Mouse (Mus musculus): ENCODE results near the gene Ubac2. TPM values are rescaled to one million over a fixed set of nuclear protein-coding genes. Genes with fewer than 3 reads are reported as not detected.

Gene Ubac2
- polyA plus RNA-seq, 1 experiment from 2014 or later, result 47.2 TPM

- no peak for ATAC-seq (replicated peaks)
- no peak overlapping the region for H3K27ac ChIP-seq
- no peaks in the 10 kb centered on the region; the same call in 1 of the 2 replicates for H3K36me3 ChIP-seq (replicated peaks)
- no peaks in the 10 kb centered on the region for H3K9me3 ChIP-seq
- 90% methylated on average over 4 of the region's 4 CpGs for WGBS
- no peak overlapping the region for H3K4me2 ChIP-seq
- no peaks in the 10 kb centered on the region for H3K4me1 ChIP-seq
- H3K27me3 ChIP-seq (replicated peaks), result no peaks in the 10 kb centered on the region
- H3K4me3 ChIP-seq, result no peak overlapping the region
- H3K9ac ChIP-seq, result no peak overlapping the region
Observed at GRCm38 (mm10) chr14:122008261-122008660, 129.8 kb downstream of the Ubac2 start.

DNA sequence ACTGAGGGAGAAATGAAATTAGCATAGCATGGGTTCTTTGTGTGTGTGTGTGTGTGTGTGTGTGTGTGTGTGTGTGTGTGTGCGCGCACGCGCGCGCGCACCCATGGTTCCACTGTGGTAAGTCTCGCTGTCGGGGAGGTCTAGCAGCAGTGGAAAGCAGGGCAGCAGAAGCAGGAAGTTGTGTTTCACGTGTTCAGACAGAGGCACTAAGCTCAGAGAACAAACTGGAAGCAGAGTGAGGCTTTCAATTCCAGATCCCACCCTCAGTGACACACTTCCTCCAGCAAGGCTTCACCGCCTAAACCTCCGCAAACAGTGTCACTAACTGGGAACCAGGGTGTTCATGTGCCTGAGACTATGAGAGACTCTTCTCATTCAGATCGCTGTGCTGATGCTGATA, 131.1 kb downstream of the Ubac2 start:
- no peaks in the 10 kb centered on the region for H3K9me3 ChIP-seq
- H3K4me2 ChIP-seq, result no peak overlapping the region
- 95% methylated on average over 13 of the region's 13 CpGs for WGBS
- H3K36me3 ChIP-seq (replicated peaks), result no peaks in the 10 kb centered on the region; the same call in 1 of the 2 replicates
- no peak overlapping the region for H3K27ac ChIP-seq
- no peak for ATAC-seq (replicated peaks)
- no peak overlapping the region for H3K4me3 ChIP-seq
- no peak overlapping the region for H3K9ac ChIP-seq
- no peaks in the 10 kb centered on the region for H3K4me1 ChIP-seq
- H3K27me3 ChIP-seq (replicated peaks), result no peaks in the 10 kb centered on the region

DNA sequence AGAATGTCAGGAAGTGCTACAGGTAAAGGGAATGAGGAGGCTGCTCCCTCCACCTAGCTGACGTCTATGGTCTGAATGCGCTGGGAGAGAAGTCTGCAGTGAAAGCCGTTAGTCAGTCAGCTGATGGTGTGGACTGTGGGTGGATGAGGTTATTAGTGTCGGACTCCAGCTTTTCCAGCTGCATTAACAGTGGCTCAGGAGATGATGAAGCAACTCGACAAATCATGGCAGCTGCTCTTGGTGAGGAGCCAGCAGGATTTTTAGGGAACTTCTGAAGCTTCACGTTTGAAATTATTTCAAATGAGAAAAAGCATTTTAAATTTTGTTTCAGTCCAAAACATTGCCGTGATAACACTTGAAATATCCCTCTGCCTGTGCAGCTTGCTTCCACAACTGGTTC, 131.9 kb downstream of the Ubac2 start:
- Histone ChIP-seq H3K9ac (no peak overlapping the region), H3K36me3 (replicated peaks) (no peaks in the 10 kb centered on the region; the same call in 1 of the 2 replicates), H3K27ac (peak overlapping the region; percentile 39; the same call in 1 of the 2 replicates), H3K4me1 (no peaks in the 10 kb centered on the region), H3K27me3 (replicated peaks) (no peaks in the 10 kb centered on the region), H3K9me3 (no peaks in the 10 kb centered on the region), H3K4me3 (no peak overlapping the region), H3K4me2 (no peak overlapping the region)
- no peak for ATAC-seq (replicated peaks)
- WGBS, result 77% methylated on average over 7 of the region's 7 CpGs

DNA sequence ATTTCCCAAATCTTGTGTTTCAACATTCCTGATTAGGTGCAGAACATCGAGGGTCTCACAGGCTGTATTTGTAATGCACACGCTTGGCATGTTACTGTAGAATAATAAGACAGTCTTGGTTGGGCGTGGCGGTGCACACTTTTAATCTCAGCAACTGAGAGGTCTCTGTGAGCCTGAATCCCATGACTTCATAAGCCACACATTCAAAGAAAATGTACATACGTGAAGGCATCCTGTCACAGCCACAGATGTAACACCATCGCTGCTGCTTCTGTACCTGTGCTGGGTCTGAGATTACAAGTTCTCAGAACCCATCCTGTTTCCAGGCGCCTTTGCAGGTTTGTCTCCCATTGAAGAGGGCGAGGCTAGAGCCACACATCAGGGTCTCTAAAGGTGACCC, 133.3 kb downstream of the Ubac2 start:
- Histone ChIP-seq H3K4me1 (no peaks in the 10 kb centered on the region), H3K36me3 (replicated peaks) (no peaks in the 10 kb centered on the region; the same call in 1 of the 2 replicates), H3K9me3 (no peaks in the 10 kb centered on the region), H3K27ac (no peak overlapping the region), H3K4me2 (no peak overlapping the region), H3K4me3 (no peak overlapping the region), H3K9ac (no peak overlapping the region), H3K27me3 (replicated peaks) (no peaks in the 10 kb centered on the region)
- no peak for ATAC-seq (replicated peaks)
- WGBS, result 95% methylated on average over 8 of the region's 8 CpGs

- 78% methylated on average over 5 of the region's 5 CpGs for WGBS
- Histone ChIP-seq H3K4me2 (no peak overlapping the region), H3K36me3 (replicated peaks) (no peaks in the 10 kb centered on the region; the same call in 1 of the 2 replicates), H3K27me3 (replicated peaks) (no peaks in the 10 kb centered on the region), H3K27ac (no peak overlapping the region), H3K9me3 (no peaks in the 10 kb centered on the region), H3K9ac (no peak overlapping the region), H3K4me1 (no peaks in the 10 kb centered on the region), H3K4me3 (no peak overlapping the region)
- no peak for ATAC-seq (replicated peaks)
Observed at GRCm38 (mm10) chr14:122012193-122012592, 133.8 kb downstream of the Ubac2 start.

GRCm38 (mm10) chr14:122012814-122013213, 134.4 kb downstream of the Ubac2 start:
- no peaks in the 10 kb centered on the region for H3K27me3 ChIP-seq (replicated peaks)
- H3K4me2 ChIP-seq, result no peak overlapping the region
- H3K36me3 ChIP-seq (replicated peaks), result no peaks in the 10 kb centered on the region; the same call in 1 of the 2 replicates
- H3K4me3 ChIP-seq, result no peak overlapping the region
- WGBS, result 82% methylated on average over 13 of the region's 13 CpGs
- no peak for ATAC-seq (replicated peaks)
- no peak overlapping the region for H3K9ac ChIP-seq
- H3K9me3 ChIP-seq, result no peaks in the 10 kb centered on the region
- H3K4me1 ChIP-seq, result no peaks in the 10 kb centered on the region
- no peak overlapping the region for H3K27ac ChIP-seq

GRCm38 (mm10) chr14:122013417-122013951, 135.1 kb downstream of the Ubac2 start:
- H3K4me2 ChIP-seq, result no peak overlapping the region

GRCm38 (mm10) chr14:122017958-122018357, 139.5 kb downstream of the Ubac2 start:
- no peak for ATAC-seq (replicated peaks)
- Histone ChIP-seq H3K36me3 (replicated peaks) (no peaks in the 10 kb centered on the region), H3K27ac (no peak overlapping the region), H3K9ac (no peak overlapping the region), H3K4me2 (no peak overlapping the region), H3K4me1 (no peaks in the 10 kb centered on the region), H3K9me3 (no peaks in the 10 kb centered on the region), H3K27me3 (replicated peaks) (no peaks in the 10 kb centered on the region), H3K4me3 (no peak overlapping the region)
- 93% methylated on average over 2 of the region's 2 CpGs for WGBS

More at GRCm38 (mm10) chr14:122013417-122013951, 135.1 kb downstream of the Ubac2 start:
- H3K4me3 ChIP-seq, result no peak overlapping the region
- no peak for ATAC-seq (replicated peaks)
- no peak overlapping the region for H3K9ac ChIP-seq
- no peak overlapping the region for H3K27ac ChIP-seq
- no peaks in the 10 kb centered on the region for H3K27me3 ChIP-seq (replicated peaks)
- WGBS, result 87% methylated on average over 14 of the region's 14 CpGs
- H3K9me3 ChIP-seq, result no peaks in the 10 kb centered on the region
- H3K4me1 ChIP-seq, result no peaks in the 10 kb centered on the region
- no peaks in the 10 kb centered on the region; the same call in 1 of the 2 replicates for H3K36me3 ChIP-seq (replicated peaks)

DNA sequence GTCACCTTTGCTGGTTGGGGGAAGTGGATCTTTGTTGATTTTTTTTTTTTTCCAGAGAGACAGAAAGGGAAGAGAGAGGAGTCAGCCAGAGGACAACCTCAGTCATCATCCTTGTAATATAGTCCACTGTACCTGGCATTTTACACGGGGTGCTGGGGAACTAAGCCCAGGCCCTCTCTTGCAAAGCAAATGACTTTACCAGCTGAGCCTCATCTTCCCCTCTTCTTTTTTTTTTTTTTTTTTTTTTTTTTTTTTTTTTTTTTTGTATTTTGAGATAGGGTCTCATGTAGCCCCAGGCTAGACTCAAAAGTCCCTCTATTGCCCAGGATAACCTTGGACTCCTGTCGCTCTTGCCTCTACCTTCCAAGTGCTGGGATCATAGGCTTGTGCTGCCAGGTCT, 141.0 kb downstream of the Ubac2 start:
- ATAC-seq (replicated peaks), result no peak
- no peak overlapping the region for H3K4me3 ChIP-seq
- no peaks in the 10 kb centered on the region for H3K4me1 ChIP-seq
- no peak overlapping the region for H3K9ac ChIP-seq
- 99% methylated on average over 2 of the region's 2 CpGs for WGBS
- no peak overlapping the region for H3K27ac ChIP-seq
- no peaks in the 10 kb centered on the region for H3K27me3 ChIP-seq (replicated peaks)
- H3K4me2 ChIP-seq, result no peak overlapping the region
- H3K9me3 ChIP-seq, result no peaks in the 10 kb centered on the region
- no peaks in the 10 kb centered on the region for H3K36me3 ChIP-seq (replicated peaks)

GRCm38 (mm10) chr14:122020567-122020966, 142.1 kb downstream of the Ubac2 start:
- Histone ChIP-seq H3K27me3 (replicated peaks) (no peaks in the 10 kb centered on the region), H3K9me3 (no peaks in the 10 kb centered on the region), H3K4me2 (no peak overlapping the region), H3K27ac (no peak overlapping the region), H3K9ac (no peak overlapping the region), H3K36me3 (replicated peaks) (no peaks in the 10 kb centered on the region), H3K4me1 (no peaks in the 10 kb centered on the region), H3K4me3 (no peak overlapping the region)
- 93% methylated on average over 6 of the region's 6 CpGs for WGBS
- ATAC-seq (replicated peaks), result no peak

DNA sequence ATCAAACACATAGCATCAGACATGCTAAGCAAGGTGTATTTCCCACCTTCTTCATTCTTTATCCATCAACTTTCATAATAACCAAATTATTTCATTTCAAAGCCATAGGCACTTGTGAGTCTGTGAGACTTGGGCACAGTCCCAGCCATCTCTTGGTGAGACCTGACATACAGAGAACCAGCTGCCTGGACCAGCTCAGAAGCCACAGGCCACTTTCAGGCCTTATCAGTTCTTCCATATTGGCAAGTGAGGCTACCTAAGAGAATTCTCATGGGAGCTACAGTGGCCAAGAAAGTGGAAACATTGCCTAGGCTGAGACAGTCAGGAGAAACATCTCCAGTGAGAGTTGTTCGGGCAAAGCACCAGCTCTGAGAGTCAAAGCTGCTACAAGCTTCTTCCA, 144.6 kb downstream of the Ubac2 start:
- no peaks in the 10 kb centered on the region for H3K27me3 ChIP-seq (replicated peaks)
- H3K27ac ChIP-seq, result no peak overlapping the region
- no peaks in the 10 kb centered on the region for H3K36me3 ChIP-seq (replicated peaks)
- ATAC-seq (replicated peaks), result no peak
- H3K9me3 ChIP-seq, result no peaks in the 10 kb centered on the region
- no peak overlapping the region for H3K4me3 ChIP-seq
- H3K4me2 ChIP-seq, result no peak overlapping the region
- WGBS, result 97% methylated on average over 1 of the region's 1 CpGs
- H3K9ac ChIP-seq, result no peak overlapping the region
- no peaks in the 10 kb centered on the region for H3K4me1 ChIP-seq

GRCm38 (mm10) chr14:122023928-122024327, 145.5 kb downstream of the Ubac2 start:
- H3K36me3 ChIP-seq (replicated peaks), result no peaks in the 10 kb centered on the region
- no peak overlapping the region for H3K4me3 ChIP-seq
- no peaks in the 10 kb centered on the region for H3K4me1 ChIP-seq
- no peaks in the 10 kb centered on the region for H3K9me3 ChIP-seq
- H3K4me2 ChIP-seq, result no peak overlapping the region
- no peak overlapping the region for H3K9ac ChIP-seq
- no peaks in the 10 kb centered on the region for H3K27me3 ChIP-seq (replicated peaks)
- no peak for ATAC-seq (replicated peaks)
- H3K27ac ChIP-seq, result no peak overlapping the region

- H3K9me3 ChIP-seq, result no peaks in the 10 kb centered on the region
- no peak overlapping the region for H3K9ac ChIP-seq
- no peak overlapping the region for H3K4me2 ChIP-seq
- H3K27ac ChIP-seq, result no peak overlapping the region
- no peaks in the 10 kb centered on the region for H3K27me3 ChIP-seq (replicated peaks)
- H3K36me3 ChIP-seq (replicated peaks), result no peaks in the 10 kb centered on the region
- no peaks in the 10 kb centered on the region for H3K4me1 ChIP-seq
- H3K4me3 ChIP-seq, result no peak overlapping the region
- no peak for ATAC-seq (replicated peaks)
- WGBS, result 92% methylated on average over 11 of the region's 11 CpGs
Observed at GRCm38 (mm10) chr14:122028926-122029745, 150.7 kb downstream of the Ubac2 start.

All from midbrain, embryonic 15.5 days (tissue).